Mouse (Mus musculus) adrenal gland, adult 10 weeks (tissue): ENCODE results near the gene Vmn2r56. TPM values are rescaled to one million over a fixed set of nuclear protein-coding genes. Genes with fewer than 3 reads are reported as not detected.

Experiments
- polyA plus RNA-seq: library from polyadenylated mRNA; stranded (reverse); fragments of 350-450 nt; fragmentation: Illumina TruSeq; extraction: RNeasy Lipid Tissue Mini Kit (QIAGEN cat#74804); gene quantifications from one replicate; pipeline ENCODE4 v1.2.3, GENCODE M21; 2014; ENCODE audit warnings: low read depth, low replicate concordance

Vmn2r56 gene
- not detected for polyA plus RNA-seq

DNA sequence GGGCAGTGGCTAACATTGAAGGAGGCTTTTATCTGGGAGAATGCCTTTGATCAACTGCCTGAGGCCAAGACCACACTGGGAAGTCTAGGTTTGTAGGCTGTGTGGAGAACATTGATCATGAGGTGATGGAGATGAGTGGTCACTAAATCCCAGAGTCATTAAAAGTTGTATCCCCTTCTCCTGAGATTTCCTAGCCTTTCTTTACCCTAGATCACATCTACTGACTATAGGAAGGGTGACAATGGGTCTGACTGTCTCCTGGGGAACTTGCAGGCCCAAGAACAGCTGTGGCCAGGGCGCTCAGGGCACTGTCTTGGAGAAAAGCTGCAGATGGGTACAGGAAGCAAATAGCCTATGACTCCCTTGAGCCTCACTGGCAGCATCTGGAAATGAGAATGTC is at the start of gene Vmn2r56:
Gene Vmn2r56 (minus strand): TSS at position 101 of the 400 bp plus-strand sequence.

DNA sequence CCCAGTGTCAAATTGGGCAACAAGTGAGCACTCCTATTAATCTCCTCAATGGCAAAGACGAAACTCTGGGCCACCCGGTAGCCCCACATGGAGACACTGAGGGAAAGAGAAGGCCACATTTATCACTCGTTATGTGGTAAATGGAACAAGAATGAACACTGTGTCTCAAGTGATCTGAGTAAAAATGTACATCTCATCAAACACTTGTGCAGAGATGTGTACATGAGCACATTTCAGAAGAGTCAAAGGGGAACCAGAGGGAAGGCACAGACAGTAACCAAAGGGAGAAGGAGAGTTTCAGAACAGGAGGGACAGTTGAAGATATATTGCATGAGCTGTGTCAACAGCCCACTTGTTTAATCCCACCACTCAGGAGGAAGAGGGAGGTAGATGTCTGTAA is 49.9 kb downstream of the Vmn2r56 start, which contains the start of gene Vmn2r55:
Gene Vmn2r55 (minus strand): TSS at position 101 of the 400 bp plus-strand sequence.

DNA sequence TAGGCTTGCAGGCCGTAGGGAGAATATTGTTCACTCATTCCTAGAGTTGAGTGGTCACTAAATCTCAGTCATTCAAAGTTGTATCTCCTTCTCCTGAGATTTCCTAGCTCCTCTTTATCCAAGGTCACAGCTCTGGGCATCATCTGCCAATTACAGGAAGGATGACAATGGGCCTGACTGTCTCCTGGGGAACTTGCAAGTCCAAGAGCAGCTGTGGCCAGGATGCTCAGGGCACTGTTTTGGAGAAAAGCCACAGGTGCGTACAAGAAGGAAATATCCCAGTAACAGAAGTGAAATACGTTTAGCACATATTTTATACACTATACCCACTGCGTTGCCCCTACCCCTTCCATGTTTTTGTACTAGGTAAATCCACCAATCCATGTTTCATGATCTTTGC is 94.6 kb downstream of the Vmn2r56 start, which contains the start of gene Vmn2r54:
Gene Vmn2r54 (minus strand): TSS at position 101 of the 400 bp plus-strand sequence.

Other genes with a start within 250 kb of the Vmn2r56 start
- gene 2900092C05Rik, start 222.5 kb downstream of the Vmn2r56 start, polyA plus RNA-seq: not detected
- not detected for gene Vmn2r53, start 126.2 kb downstream of the Vmn2r56 start, polyA plus RNA-seq
- not detected for gene Vmn2r54, start 94.7 kb downstream of the Vmn2r56 start, polyA plus RNA-seq
- not detected for gene Vmn2r55, start 50.0 kb downstream of the Vmn2r56 start, polyA plus RNA-seq
- gene Zscan18, start 68.6 kb upstream of the Vmn2r56 start, polyA plus RNA-seq: 4.0 TPM
- gene Zfp329, start 83.9 kb upstream of the Vmn2r56 start, polyA plus RNA-seq: 31.4 TPM
- 33.4 TPM for gene Zfp110, start 99.8 kb upstream of the Vmn2r56 start, polyA plus RNA-seq
- gene Zfp128, start 146.2 kb upstream of the Vmn2r56 start, polyA plus RNA-seq: 6.9 TPM
- 6.2 TPM for gene Zscan22, start 162.8 kb upstream of the Vmn2r56 start, polyA plus RNA-seq
- gene Rps5, start 187.3 kb upstream of the Vmn2r56 start, polyA plus RNA-seq: 15.5 TPM
- not detected for gene Rnf225, start 192.4 kb upstream of the Vmn2r56 start, polyA plus RNA-seq
- gene Zfp324, start 230.8 kb upstream of the Vmn2r56 start, polyA plus RNA-seq: 5.4 TPM
- gene Zfp446, start 242.8 kb upstream of the Vmn2r56 start, polyA plus RNA-seq: 3.8 TPM